ENCODE assay signal across 14 mouse cellular contexts in the genomic region with DNA sequence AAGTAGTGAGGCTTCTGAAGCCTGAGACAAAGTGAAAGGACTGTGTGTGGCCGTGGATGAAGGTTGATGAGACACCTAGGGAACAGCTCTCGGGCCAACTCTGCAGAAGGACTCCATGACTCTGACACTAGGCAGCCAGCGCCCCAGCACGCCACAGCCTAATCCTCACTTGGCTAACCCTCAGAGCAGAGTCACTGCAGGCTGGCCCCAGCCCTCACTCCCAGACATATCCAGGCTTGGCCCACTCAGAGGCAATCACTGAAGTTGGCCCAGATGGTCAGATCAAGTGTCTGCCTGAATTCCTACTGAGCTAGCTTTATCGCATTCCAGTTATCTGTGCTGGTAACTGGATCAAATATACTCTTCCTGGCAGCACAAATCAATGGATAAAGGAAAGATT. TPM values are rescaled to one million over a fixed set of nuclear protein-coding genes. Genes with fewer than 3 reads are reported as not detected.
DNase-seq lines count a peak whose midpoint lies in the region; ATAC-seq lines count a peak whose summit lies in the region.
"Had no signal": no experiment of that assay in that cellular context is flagged by ENCODE, and none has a peak within 500 bp of the region (broad histone marks: within the 10 kb centered on the region; RNA-seq: fewer than 3 reads in every experiment).

No protein-coding gene starts in this region.

- no peaks in the 10 kb centered on the region for H3K36me3 ChIP-seq in forebrain, embryonic 13.5 days (ENCODE audit: poor library complexity, severe bottlenecking)

- H3K4me2 ChIP-seq in forebrain, embryonic 13.5 days: no peak overlapping the region
- H3K4me2 ChIP-seq: lung, embryonic 14.5 days had no signal

- no peaks in the 10 kb centered on the region for H3K4me1 ChIP-seq in forebrain, embryonic 13.5 days

- H3K4me3 ChIP-seq in forebrain, embryonic 13.5 days: no peak overlapping the region

- intact Hi-C loops in heart, postnatal 36 days (cut with DNase I): no loop called here

- no peaks in the 10 kb centered on the region for H3K27me3 ChIP-seq in forebrain, embryonic 13.5 days

- no peak overlapping the region for H3K27ac ChIP-seq in forebrain, embryonic 13.5 days

- peak; percentile 82 for DNase-seq in heart, adult 11 months
- DNase-seq in heart, adult 9 months (ENCODE audit: low spot score in 2 of 2): no peak
- peak; percentile 91 for DNase-seq in brain, adult 2 months (ENCODE audit: low read depth, low spot score)
- peak; percentile 86 to 94 for DNase-seq in cerebellum, postnatal 10 days
- DNase-seq in gastrocnemius, postnatal 25 days: peak; percentile 66
- DNase-seq in urinary bladder, adult 2 months (ENCODE audit: low spot score): no peak
- no peak for DNase-seq in heart, postnatal 36 days
- DNase-seq: adrenal gland, postnatal 36 days; heart, adult 18-20 months; liver; lung, embryonic 14.5 days; thymus, adult 18-20 months had no signal

- no peak for ATAC-seq in forebrain, embryonic 13.5 days
- ATAC-seq: activated CD4-positive, CD25-positive, alpha-beta regulatory T cell, adult 4 months had no signal

- no peak overlapping the region for H3K9ac ChIP-seq in forebrain, embryonic 13.5 days
- H3K9ac ChIP-seq: lung, embryonic 14.5 days had no signal

- WGBS in forebrain, embryonic 13.5 days: 75% methylated on average over 5 of the region's 5 CpGs

- H3K9me3 ChIP-seq in forebrain, embryonic 13.5 days (replicated peaks): no peaks in the 10 kb centered on the region

RNA-seq across cellular contexts. Expression of a gene that starts 17.4 kb away (rescaled TPM):
- not detected for total RNA-seq in gastrocnemius, postnatal 25 days (2021)
- 0.37 and 0.77 TPM in 2 replicates for polyA plus RNA-seq in urinary bladder, adult 2 months (2012; rRNA removed)
- polyA plus RNA-seq in forebrain, embryonic 13.5 days (2015; fragmentation: Nextera tagmentation; extraction: Ambion mirVana): 0.55 and 0.81 TPM in 2 replicates
- under 1 TPM in 1 of 2 experiments, not detected in 1; 0.14 TPM for total RNA-seq in heart, postnatal 36 days (2021)

Comparison
In these comparisons a context has a peak if more than half of its experiments do, and no peak if none do; other contexts are left out.
1. DNase-seq: peak in heart, adult 11 months (single experiment), brain, adult 2 months (single experiment), cerebellum, postnatal 10 days (2 of 2) and gastrocnemius, postnatal 25 days (single experiment); none in heart, adult 9 months (0 of 2), urinary bladder, adult 2 months (single experiment) and heart, postnatal 36 days (0 of 2).